Mouse (Mus musculus) ES-E14 (cell line): ENCODE results near the gene Rasl11a. TPM values are rescaled to one million over a fixed set of nuclear protein-coding genes. Genes with fewer than 3 reads are reported as not detected.

ENCODE experiments used
- DNase-seq: peaks from one replicate; pipeline ENCODE4 v3.0.0-alpha.2; 2013; ENCODE audit warnings: low read depth, low spot score
- H3K27ac ChIP-seq: 2 replicates; pipeline ENCODE4 v1.5.1; 2012; ENCODE audit warnings: low read depth, mild to moderate bottlenecking, low read length, moderate library complexity, mixed read lengths; ENCODE audit not compliant: poor library complexity, insufficient read depth, severe bottlenecking
- H3K36me3 ChIP-seq: 2 replicates; pipeline ENCODE4 v1.6.1; 2012; ENCODE audit warnings: mild to moderate bottlenecking, low read length, moderate library complexity, mixed read lengths; ENCODE audit not compliant: control insufficient read depth, poor library complexity, insufficient read depth, severe bottlenecking
- H3K4me1 ChIP-seq, 2 experiments: fragments of 150-350 bp in 1 of 2; sonication (generic) in 1 of 2; 2 replicates each; pipeline ENCODE4 v1.6.1; 2012; ENCODE audit warnings: low read length in 2 of 2, mild to moderate bottlenecking in 1 of 2, mixed read lengths in 1 of 2; ENCODE audit not compliant: control insufficient read depth in 2 of 2, insufficient read depth in 2 of 2, poor library complexity in 1 of 2
- H3K4me3 ChIP-seq, 2 experiments: fragments of 150-350 bp in 1 of 2; sonication (generic) in 1 of 2; 2 replicates each; pipeline ENCODE4 v1.5.1; 2012; ENCODE audit warnings: low read length in 2 of 2, low read depth in 1 of 2, mild to moderate bottlenecking in 1 of 2, mixed read lengths in 1 of 2; ENCODE audit not compliant: insufficient read depth in 1 of 2, poor library complexity in 1 of 2, severe bottlenecking in 1 of 2
- H3K9ac ChIP-seq: 2 replicates; pipeline ENCODE4 v1.6.1; 2012; ENCODE audit warnings: low read depth, mild to moderate bottlenecking, low read length, mixed read lengths; ENCODE audit not compliant: poor library complexity, insufficient read depth, severe bottlenecking
- H3K9me3 ChIP-seq: fragments of 150-350 bp; sonication (generic); 2 replicates; pipeline ENCODE4 v1.6.1; 2012; ENCODE audit warnings: low read depth, mild to moderate bottlenecking, low read length; ENCODE audit not compliant: control insufficient read depth, insufficient read depth
- CHD2 ChIP-seq: IDR thresholded peaks from 2 replicates; pipeline ENCODE4 v1.6.1; 2014; ENCODE audit warnings: mild to moderate bottlenecking, low read depth, low read length, inconsistent platforms
- HCFC1 ChIP-seq: IDR thresholded peaks from 2 replicates; pipeline ENCODE4 v1.6.1; 2012; ENCODE audit warnings: low read length, inconsistent platforms, borderline replicate concordance; ENCODE audit not compliant: insufficient read depth
- MAFK ChIP-seq: IDR thresholded peaks from 2 replicates; pipeline ENCODE4 v1.6.1; 2014; ENCODE audit warnings: mild to moderate bottlenecking, low read depth, low read length, inconsistent platforms; ENCODE audit not compliant: insufficient read depth
- ZC3H11A ChIP-seq: IDR thresholded peaks from 2 replicates; pipeline ENCODE4 v1.6.1; 2012; ENCODE audit warnings: low read depth, mild to moderate bottlenecking, inconsistent platforms, low read length, borderline replicate concordance
- ZNF384 ChIP-seq: IDR thresholded peaks from 2 replicates; pipeline ENCODE4 v1.6.1; 2012; ENCODE audit warnings: low read depth, low read length, inconsistent platforms
- in situ Hi-C, 2 experiments: fragments of 600-800 bp; cut with MboI; formaldehyde crosslinking; loops; one replicate each; pipeline ENCODE4 v1.15.1; 2025; ENCODE audit warnings: low sequenced_read_pairs in 2 of 2, inconsistent platforms in 1 of 2; ENCODE audit not compliant: unreplicated experiment in 2 of 2
- total RNA-seq: library from RNA; depleted of rRNA; stranded (reverse); fragments of 300-350 nt; gene quantifications from 2 replicates; pipeline ENCODE4 v1.2.3, GENCODE M21; 2012

The Rasl11a gene
- total RNA-seq, 1 experiment, result 7.3 TPM

- H3K9me3 ChIP-seq, result no peaks in the 10 kb centered on the region
- H3K4me1 ChIP-seq, result peaks cover 8 to 19% of the 10 kb centered on the region in 2 experiments; a peak in 3 of 4 replicates
- in situ Hi-C loops, result no loop called here
- DNase-seq, result no peak
- no peaks in the 10 kb centered on the region for H3K36me3 ChIP-seq
- TF ChIP-seq ZNF384, result no peak
- no peak for TF ChIP-seq MAFK
- no peak for TF ChIP-seq CHD2
- no peak for TF ChIP-seq ZC3H11A
- no peak for TF ChIP-seq HCFC1
- no peak overlapping the region for H3K9ac ChIP-seq
- no peak overlapping the region for H3K4me3 ChIP-seq
- H3K27ac ChIP-seq, result no peak overlapping the region
Measured at GRCm38 (mm10) chr5:146865511-146865910, 20.6 kb downstream of the Rasl11a start.

- no peak overlapping the region for H3K9ac ChIP-seq
Measured at GRCm38 (mm10) chr5:146866277-146866676, 21.4 kb downstream of the Rasl11a start.

GRCm38 (mm10) chr5:146867246-146867945 lies 22.5 kb downstream of the Rasl11a start:
- H3K9ac ChIP-seq, result peak overlapping the region; percentile 4; the same call in 1 of the 2 replicates
- no peak overlapping the region for H3K27ac ChIP-seq
- in situ Hi-C loops, result no loop called here
- DNase-seq, result no peak
- peak overlapping the region; percentile 11 to 35 for H3K4me3 ChIP-seq
- TF ChIP-seq MAFK, result no peak
- TF ChIP-seq HCFC1, result no peak
- no peak for TF ChIP-seq CHD2
- no peak for TF ChIP-seq ZNF384
- TF ChIP-seq ZC3H11A, result no peak
- H3K9me3 ChIP-seq, result no peaks in the 10 kb centered on the region
- H3K36me3 ChIP-seq, result no peaks in the 10 kb centered on the region
- H3K4me1 ChIP-seq, result peaks cover 2 to 11% of the 10 kb centered on the region in 2 experiments; a peak in 2 of 4 replicates

More at GRCm38 (mm10) chr5:146866277-146866676, 21.4 kb downstream of the Rasl11a start:
- H3K27ac ChIP-seq, result no peak overlapping the region
- no peak for DNase-seq
- H3K4me3 ChIP-seq, result no peak overlapping the region
- H3K4me1 ChIP-seq, result peaks cover 5 to 16% of the 10 kb centered on the region in 2 experiments; a peak in 2 of 4 replicates
- no peak for TF ChIP-seq MAFK
- no peak for TF ChIP-seq ZNF384
- H3K9me3 ChIP-seq, result no peaks in the 10 kb centered on the region
- in situ Hi-C loops, result no loop called here
- H3K36me3 ChIP-seq, result no peaks in the 10 kb centered on the region

- Histone ChIP-seq H3K9me3 (no peaks in the 10 kb centered on the region), H3K27ac (no peak overlapping the region), H3K36me3 (no peaks in the 10 kb centered on the region), H3K4me3 (no peak overlapping the region), H3K4me1 (peaks cover 2 to 11% of the 10 kb centered on the region in 2 experiments; a peak in 2 of 4 replicates), H3K9ac (no peak overlapping the region)
- in situ Hi-C loops, result no loop called here
- no peak for DNase-seq
- TF ChIP-seq ZC3H11A, result no peak
Measured at GRCm38 (mm10) chr5:146867946-146868314, 23.1 kb downstream of the Rasl11a start.

GRCm38 (mm10) chr5:146872981-146873631 lies 28.2 kb downstream of the Rasl11a start:
- Histone ChIP-seq H3K36me3 (no peaks in the 10 kb centered on the region), H3K9ac (no peak overlapping the region), H3K4me1 (peaks cover 0 to 1% of the 10 kb centered on the region in 2 experiments; a peak in 1 of 4 replicates), H3K4me3 (no peak overlapping the region), H3K9me3 (no peaks in the 10 kb centered on the region), H3K27ac (no peak overlapping the region)
- in situ Hi-C loops, result no loop called here
- TF ChIP-seq MAFK (no peak), CHD2 (no peak), ZC3H11A (no peak)
- DNase-seq, result no peak
